Mouse (Mus musculus) embryo, embryonic 10.5 days (tissue): ENCODE data around the gene Srgap2.
A peak's percentile ranks its signal among the peaks of the same experiment; 100 is the strongest.

ENCODE experiments used
- DNase-seq: peaks from one replicate; pipeline ENCODE4 v3.0.0-alpha.2; 2015; ENCODE audit warnings: low spot score

Srgap2 gene

GRCm38 (mm10) chr1:131473631-131474118 lies 53.5 kb downstream of the Srgap2 start:
- DNase-seq = no peak

GRCm38 (mm10) chr1:131470597-131470996 lies 56.6 kb downstream of the Srgap2 start:
- no peak for DNase-seq

- no peak for DNase-seq
These were observed 61.3 kb downstream of the Srgap2 start for GRCm38 (mm10) chr1:131465855-131466254.

GRCm38 (mm10) chr1:131463953-131464627 lies 63.1 kb downstream of the Srgap2 start:
- no peak for DNase-seq

- DNase-seq = no peak
These were observed 64.5 kb downstream of the Srgap2 start for GRCm38 (mm10) chr1:131462541-131463067.

- DNase-seq = no peak
These were observed 66.1 kb downstream of the Srgap2 start for GRCm38 (mm10) chr1:131460914-131461530.

- no peak for DNase-seq
These were observed 71.7 kb downstream of the Srgap2 start for GRCm38 (mm10) chr1:131455355-131455890.

GRCm38 (mm10) chr1:131454386-131454785 lies 72.8 kb downstream of the Srgap2 start:
- no peak for DNase-seq

GRCm38 (mm10) chr1:131453335-131453734 lies 73.8 kb downstream of the Srgap2 start:
- peak; percentile 5 for DNase-seq

- no peak for DNase-seq
These were observed 78.8 kb downstream of the Srgap2 start for GRCm38 (mm10) chr1:131448373-131448772.

GRCm38 (mm10) chr1:131447333-131447732 lies 79.8 kb downstream of the Srgap2 start:
- no peak for DNase-seq

- DNase-seq = no peak
These were observed 80.6 kb downstream of the Srgap2 start for GRCm38 (mm10) chr1:131446577-131446976.

GRCm38 (mm10) chr1:131438556-131438955 lies 88.6 kb downstream of the Srgap2 start:
- DNase-seq = no peak

GRCm38 (mm10) chr1:131437975-131438374 lies 89.2 kb downstream of the Srgap2 start:
- DNase-seq = no peak

- no peak for DNase-seq
These were observed 90.5 kb downstream of the Srgap2 start for GRCm38 (mm10) chr1:131436609-131437008.

GRCm38 (mm10) chr1:131431456-131432246 lies 95.5 kb downstream of the Srgap2 start:
- peak; percentile 12 for DNase-seq

- DNase-seq = peak; percentile 51
These were observed 99.9 kb downstream of the Srgap2 start for GRCm38 (mm10) chr1:131427140-131427821.

- no peak for DNase-seq
These were observed 104.1 kb downstream of the Srgap2 start for GRCm38 (mm10) chr1:131423061-131423460.

GRCm38 (mm10) chr1:131421113-131421512 lies 106.0 kb downstream of the Srgap2 start:
- DNase-seq = no peak

GRCm38 (mm10) chr1:131420660-131421059 lies 106.5 kb downstream of the Srgap2 start:
- no peak for DNase-seq

- no peak for DNase-seq
These were observed 107.8 kb downstream of the Srgap2 start for GRCm38 (mm10) chr1:131419307-131419706.
